Comparison of ENCODE assay signal across 9 mouse cellular contexts in genomic region chr4:41615661-41616599, GRCm38 (mm10). TPM values are rescaled to one million over a fixed set of nuclear protein-coding genes. Genes with fewer than 3 reads are reported as not detected.
DNase-seq lines count a peak whose midpoint lies in the region; ATAC-seq lines count a peak whose summit lies in the region.
"Had no signal": no experiment of that assay in that cellular context is flagged by ENCODE, and none has a peak within 500 bp of the region (broad histone marks: within the 10 kb centered on the region; RNA-seq: fewer than 3 reads in every experiment).

No protein-coding gene starts in this region.

- peaks cover 9% of the 10 kb centered on the region for H3K4me1 ChIP-seq in embryonic facial prominence, embryonic 13.5 days
- peaks cover 30% of the 10 kb centered on the region for H3K4me1 ChIP-seq in embryonic facial prominence, embryonic 10.5 days
- peaks cover 22% of the 10 kb centered on the region for H3K4me1 ChIP-seq in embryonic facial prominence, embryonic 15.5 days
- peaks cover 26% of the 10 kb centered on the region for H3K4me1 ChIP-seq in midbrain, embryonic 11.5 days (ENCODE audit: control insufficient read depth, insufficient read depth, low read length)
- no peaks in the 10 kb centered on the region for H3K4me1 ChIP-seq in kidney, embryonic 16.5 days (ENCODE audit: insufficient read depth, low read length)

- no peak overlapping the region for H3K9ac ChIP-seq in embryonic facial prominence, embryonic 13.5 days
- no peak overlapping the region for H3K9ac ChIP-seq in embryonic facial prominence, embryonic 15.5 days
- H3K9ac ChIP-seq in midbrain, embryonic 11.5 days (ENCODE audit: low read length) = no peak overlapping the region
- H3K9ac ChIP-seq in kidney, embryonic 16.5 days (replicated peaks; ENCODE audit: low read length) = no peak overlapping the region

- H3K36me3 ChIP-seq in embryonic facial prominence, embryonic 13.5 days = no peaks in the 10 kb centered on the region
- no peaks in the 10 kb centered on the region for H3K36me3 ChIP-seq in embryonic facial prominence, embryonic 10.5 days (replicated peaks)
- no peaks in the 10 kb centered on the region for H3K36me3 ChIP-seq in embryonic facial prominence, embryonic 15.5 days
- H3K36me3 ChIP-seq in midbrain, embryonic 11.5 days (ENCODE audit: control insufficient read depth, insufficient read depth, low read length) = no peaks in the 10 kb centered on the region
- no peaks in the 10 kb centered on the region for H3K36me3 ChIP-seq in kidney, embryonic 16.5 days (ENCODE audit: insufficient read depth, low read length)

- H3K4me3 ChIP-seq in embryonic facial prominence, embryonic 13.5 days = no peak overlapping the region
- no peak overlapping the region for H3K4me3 ChIP-seq in embryonic facial prominence, embryonic 10.5 days
- H3K4me3 ChIP-seq in embryonic facial prominence, embryonic 15.5 days (replicated peaks) = no peak overlapping the region
- no peak overlapping the region for H3K4me3 ChIP-seq in midbrain, embryonic 11.5 days (ENCODE audit: low read depth, low read length)
- no peak overlapping the region for H3K4me3 ChIP-seq in kidney, embryonic 16.5 days (ENCODE audit: low read length)

- peak; percentile 56; the same call in 1 of the 2 replicates for ATAC-seq in embryonic facial prominence, embryonic 13.5 days (ENCODE audit: insufficient number of reproducible peaks, insufficient read depth, low FRiP score, low TSS enrichment, low read depth)
- peak; percentile 71 for ATAC-seq in embryonic facial prominence, embryonic 15.5 days (ENCODE audit: insufficient number of reproducible peaks, low FRiP score, low TSS enrichment, low read depth)
- ATAC-seq in midbrain, embryonic 11.5 days (ENCODE audit: low FRiP score) = 0 out of 2 replicates have a peak, but pooled peaks have one; percentile 17
- ATAC-seq in monocyte, adult 5-6 weeks (replicated peaks; ENCODE audit: insufficient number of reproducible peaks, low FRiP score, low TSS enrichment, poor library complexity, severe bottlenecking) = no peak
- ATAC-seq in kidney, embryonic 16.5 days (ENCODE audit: low FRiP score, low TSS enrichment) = no peak

- 69% methylated on average over 9 of the region's 9 CpGs for WGBS in embryonic facial prominence, embryonic 13.5 days
- WGBS in embryonic facial prominence, embryonic 10.5 days = 65% methylated on average over 9 of the region's 9 CpGs
- 57% methylated on average over 9 of the region's 9 CpGs for WGBS in embryonic facial prominence, embryonic 15.5 days
- 66% methylated on average over 9 of the region's 9 CpGs for WGBS in midbrain, embryonic 11.5 days
- 56% methylated on average over 9 of the region's 9 CpGs for WGBS in kidney, embryonic 16.5 days

- H3K27me3 ChIP-seq in embryonic facial prominence, embryonic 13.5 days = peaks cover 6% of the 10 kb centered on the region; the same call in 1 of the 2 replicates
- peaks cover 37% of the 10 kb centered on the region for H3K27me3 ChIP-seq in embryonic facial prominence, embryonic 10.5 days (replicated peaks; ENCODE audit: low read depth, poor library complexity, severe bottlenecking)
- H3K27me3 ChIP-seq in embryonic facial prominence, embryonic 15.5 days = peaks cover 8% of the 10 kb centered on the region; the same call in 1 of the 2 replicates
- H3K27me3 ChIP-seq in midbrain, embryonic 11.5 days (ENCODE audit: control insufficient read depth, insufficient read depth, low read length) = no peaks in the 10 kb centered on the region
- no peaks in the 10 kb centered on the region for H3K27me3 ChIP-seq in kidney, embryonic 16.5 days (ENCODE audit: insufficient read depth, low read length)

- H3K4me2 ChIP-seq in embryonic facial prominence, embryonic 13.5 days = no peak overlapping the region
- no peak overlapping the region for H3K4me2 ChIP-seq in embryonic facial prominence, embryonic 15.5 days (replicated peaks)
- no peak overlapping the region for H3K4me2 ChIP-seq in midbrain, embryonic 11.5 days
- H3K4me2 ChIP-seq in kidney, embryonic 16.5 days (replicated peaks; ENCODE audit: low read depth, low read length) = no peak overlapping the region

- DNase-seq in embryonic facial prominence, embryonic 10.5 days (ENCODE audit: low spot score) = no peak
- peak; percentile 51 for DNase-seq in layer of hippocampus, adult 9-10 months (ENCODE audit: low spot score)
- no peak for DNase-seq in midbrain, embryonic 11.5 days (ENCODE audit: low spot score, missing footprints)
- no peak for DNase-seq in embryo, embryonic 9.5 days (ENCODE audit: extremely low spot score)

- H3K9me3 ChIP-seq in embryonic facial prominence, embryonic 13.5 days = no peaks in the 10 kb centered on the region
- no peaks in the 10 kb centered on the region for H3K9me3 ChIP-seq in embryonic facial prominence, embryonic 10.5 days
- H3K9me3 ChIP-seq in embryonic facial prominence, embryonic 15.5 days (replicated peaks) = no peaks in the 10 kb centered on the region
- no peaks in the 10 kb centered on the region for H3K9me3 ChIP-seq in midbrain, embryonic 11.5 days (ENCODE audit: control insufficient read depth, low read length)
- H3K9me3 ChIP-seq in kidney, embryonic 16.5 days (ENCODE audit: low read length) = no peaks in the 10 kb centered on the region

- peak overlapping the region; percentile 55; the same call in 1 of the 2 replicates for H3K27ac ChIP-seq in embryonic facial prominence, embryonic 13.5 days
- no peak overlapping the region for H3K27ac ChIP-seq in embryonic facial prominence, embryonic 10.5 days (replicated peaks)
- 0 out of 2 replicates have a peak overlapping the region, but pooled peaks have one; percentile 11 for H3K27ac ChIP-seq in embryonic facial prominence, embryonic 15.5 days (replicated peaks)
- H3K27ac ChIP-seq in midbrain, embryonic 11.5 days (ENCODE audit: low read depth, low read length) = no peak overlapping the region
- no peak overlapping the region for H3K27ac ChIP-seq in kidney, embryonic 16.5 days (ENCODE audit: low read length)

RNA-seq across cellular contexts. Expression of gene Enho, which starts 24.2 kb away (rescaled TPM):
- 19.4 and 23.2 TPM in 2 replicates for polyA plus RNA-seq in embryonic facial prominence, embryonic 13.5 days (2015; fragmentation: Nextera tagmentation; extraction: Ambion mirVana)
- polyA plus RNA-seq in embryonic facial prominence, embryonic 10.5 days (2016; fragmentation: Nextera tagmentation; extraction: Ambion mirVana) = 19.3 and 19.8 TPM in 2 replicates
- polyA plus RNA-seq in embryonic facial prominence, embryonic 15.5 days (2015; fragmentation: Nextera tagmentation; extraction: Ambion mirVana) = 23.8 and 27.3 TPM in 2 replicates
- 30.4 and 32.9 TPM in 2 replicates for polyA plus RNA-seq in midbrain, embryonic 11.5 days (2014; fragmentation: Nextera tagmentation; extraction: Ambion mirVana)
- total RNA-seq in monocyte, adult 5-6 weeks (2017) = 0.49 to 0.75 TPM in 2 of 3 replicates, not detected in the other
- 18.9 and 23.5 TPM in 2 replicates for polyA plus RNA-seq in kidney, embryonic 16.5 days (2015; fragmentation: Nextera tagmentation; extraction: Ambion mirVana)

RNA-seq across cellular contexts. Expression of gene Dnaic1, which starts 46.4 kb away (rescaled TPM):
- 1.0 and 1.3 TPM in 2 replicates for polyA plus RNA-seq in embryonic facial prominence, embryonic 13.5 days (2015; fragmentation: Nextera tagmentation; extraction: Ambion mirVana)
- 1.3 and 1.8 TPM in 2 replicates for polyA plus RNA-seq in embryonic facial prominence, embryonic 10.5 days (2016; fragmentation: Nextera tagmentation; extraction: Ambion mirVana)
- polyA plus RNA-seq in embryonic facial prominence, embryonic 15.5 days (2015; fragmentation: Nextera tagmentation; extraction: Ambion mirVana) = 3.3 and 4.6 TPM in 2 replicates
- polyA plus RNA-seq in midbrain, embryonic 11.5 days (2014; fragmentation: Nextera tagmentation; extraction: Ambion mirVana) = 1.7 and 1.9 TPM in 2 replicates
- total RNA-seq in monocyte, adult 5-6 weeks (2017) = not detected in 3 replicates
- 1.2 and 1.7 TPM in 2 replicates for polyA plus RNA-seq in kidney, embryonic 16.5 days (2015; fragmentation: Nextera tagmentation; extraction: Ambion mirVana)
- polyA plus RNA-seq: C2C12 had no signal

RNA-seq across cellular contexts. Expression of gene Fam219a, which starts 46.6 kb away (rescaled TPM):
- 1.8 and 3.1 TPM in 2 replicates for polyA plus RNA-seq in embryonic facial prominence, embryonic 13.5 days (2015; fragmentation: Nextera tagmentation; extraction: Ambion mirVana)
- polyA plus RNA-seq in embryonic facial prominence, embryonic 10.5 days (2016; fragmentation: Nextera tagmentation; extraction: Ambion mirVana) = 2.0 and 2.6 TPM in 2 replicates
- 3.2 and 3.6 TPM in 2 replicates for polyA plus RNA-seq in embryonic facial prominence, embryonic 15.5 days (2015; fragmentation: Nextera tagmentation; extraction: Ambion mirVana)
- polyA plus RNA-seq in midbrain, embryonic 11.5 days (2014; fragmentation: Nextera tagmentation; extraction: Ambion mirVana) = 8.5 and 8.8 TPM in 2 replicates
- total RNA-seq in monocyte, adult 5-6 weeks (2017) = 0.95 to 9.1 TPM (median 5.6 TPM) in 3 replicates
- 1.9 and 2.2 TPM in 2 replicates for polyA plus RNA-seq in kidney, embryonic 16.5 days (2015; fragmentation: Nextera tagmentation; extraction: Ambion mirVana)

Comparison
In these comparisons a context has a peak if more than half of its experiments do, and no peak if none do; other contexts are left out.
1. H3K27ac ChIP-seq: peak in embryonic facial prominence, embryonic 13.5 days (single experiment) and embryonic facial prominence, embryonic 15.5 days (single experiment); none in embryonic facial prominence, embryonic 10.5 days (single experiment), midbrain, embryonic 11.5 days (single experiment) and kidney, embryonic 16.5 days (single experiment).
2. ATAC-seq: peak in embryonic facial prominence, embryonic 13.5 days (single experiment), embryonic facial prominence, embryonic 15.5 days (single experiment) and midbrain, embryonic 11.5 days (single experiment); none in monocyte, adult 5-6 weeks (single experiment) and kidney, embryonic 16.5 days (single experiment).